Mouse (Mus musculus): Measurements from ENCODE around the gene Micu2. TPM values are rescaled to one million over a fixed set of nuclear protein-coding genes. Genes with fewer than 3 reads are reported as not detected.

Micu2 gene
- 19.2 and 30.1 TPM in 2 replicates for polyA plus RNA-seq (2012; rRNA removed)

DNA sequence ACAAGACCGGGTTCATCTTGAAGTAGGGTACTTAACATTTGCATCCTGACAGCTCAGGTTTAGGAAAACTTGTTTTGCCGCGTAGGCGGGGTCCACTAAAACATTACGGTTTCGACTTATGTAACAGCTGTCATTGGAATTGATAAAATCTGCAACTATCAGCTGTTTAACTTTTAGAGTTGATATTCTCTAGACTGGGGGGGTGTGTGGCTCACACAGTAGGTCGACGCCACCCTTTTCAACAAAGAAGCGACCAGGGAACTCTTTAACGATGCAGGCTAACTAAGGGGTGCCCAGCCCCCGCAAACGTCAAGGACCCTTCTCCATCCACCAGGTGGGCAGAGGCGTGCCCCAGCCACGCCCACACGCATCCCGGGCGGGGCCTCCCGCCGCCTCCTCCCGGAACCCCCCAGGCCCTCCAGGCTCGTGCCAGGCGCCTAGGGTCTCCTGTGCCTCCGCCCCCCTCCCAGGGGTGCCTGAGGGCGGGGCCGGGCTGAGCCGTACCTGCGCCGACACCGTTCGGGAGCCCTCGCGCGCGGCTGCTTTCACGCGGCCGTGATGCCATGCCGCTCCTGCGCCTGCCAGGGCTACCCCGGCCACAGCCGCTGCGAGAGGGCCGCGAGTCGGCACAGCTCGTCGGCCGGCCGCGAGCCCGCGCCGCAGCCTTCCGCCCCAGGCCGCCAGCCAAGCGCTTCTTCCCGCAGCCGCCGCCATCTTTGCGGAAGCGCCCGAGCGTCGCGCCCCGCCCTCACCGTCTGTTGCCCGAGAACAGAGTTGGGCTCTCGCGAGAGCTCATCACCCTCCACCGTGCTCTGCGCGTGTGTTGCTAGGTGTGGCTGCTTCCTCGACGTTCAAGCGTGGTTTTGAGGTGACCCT, at the start of gene Micu2:
Gene Micu2 (minus strand): TSS at position 737 of the 876 bp plus-strand sequence.
- WGBS: 2% methylated on average over 76 of the region's 76 CpGs
- DNase-seq (ENCODE audit: low read depth, low spot score): no peak

DNA sequence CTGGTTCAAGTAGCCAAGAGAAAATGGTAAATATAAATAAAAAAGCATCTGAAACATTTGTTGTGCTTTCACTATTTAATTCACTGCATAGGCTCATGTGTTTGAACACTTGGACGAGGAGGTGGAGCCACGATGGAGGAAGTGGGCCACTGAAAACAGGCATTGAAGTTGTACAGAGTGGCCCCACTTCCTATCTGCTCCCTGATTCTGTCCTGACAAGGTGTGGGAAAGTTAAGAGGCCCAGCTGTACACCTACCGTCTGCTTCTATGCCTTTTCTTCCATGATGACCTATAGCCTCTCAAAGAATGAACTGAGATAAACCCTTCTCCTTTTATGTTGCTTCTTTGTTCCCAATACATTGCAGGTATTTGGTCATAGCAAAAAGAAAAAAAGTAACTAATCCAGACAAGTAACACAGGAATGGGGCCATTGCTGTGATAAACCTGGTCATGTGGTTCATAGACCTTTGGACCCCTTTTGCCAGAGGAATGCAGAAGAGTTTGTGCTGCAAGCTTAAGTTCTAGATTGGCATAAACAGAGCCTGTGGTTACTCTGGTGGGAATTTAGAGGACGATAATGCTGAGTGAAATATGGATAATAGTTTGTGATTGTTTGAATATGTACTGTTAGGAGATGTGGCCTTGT, 47.7 kb upstream of the Micu2 start:
- 42% methylated on average over 4 of the region's 4 CpGs for WGBS
- no peak for DNase-seq (ENCODE audit: low read depth, low spot score)

DNA sequence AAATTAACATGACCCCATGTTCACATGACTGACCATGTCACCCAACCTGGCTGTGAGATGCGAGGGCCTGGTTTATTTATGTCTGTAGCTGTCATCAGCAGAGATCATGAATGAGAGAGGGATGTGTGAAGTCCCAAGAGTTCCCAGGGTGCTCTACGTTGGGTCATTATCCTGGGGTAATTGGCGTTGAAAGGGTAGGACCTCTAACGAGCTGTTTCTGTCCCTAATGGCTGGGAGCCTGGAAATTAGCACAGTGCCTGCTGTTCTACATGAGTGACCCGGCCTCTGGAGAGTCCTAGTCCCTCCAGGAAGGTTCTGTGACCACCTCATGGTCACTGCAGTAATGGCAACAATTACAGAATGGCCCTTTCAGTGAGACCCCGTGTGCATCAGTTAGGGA, 37.1 kb upstream of the Micu2 start:
- 68% methylated on average over 6 of the region's 6 CpGs for WGBS
- DNase-seq (ENCODE audit: low read depth, low spot score): no peak

DNA sequence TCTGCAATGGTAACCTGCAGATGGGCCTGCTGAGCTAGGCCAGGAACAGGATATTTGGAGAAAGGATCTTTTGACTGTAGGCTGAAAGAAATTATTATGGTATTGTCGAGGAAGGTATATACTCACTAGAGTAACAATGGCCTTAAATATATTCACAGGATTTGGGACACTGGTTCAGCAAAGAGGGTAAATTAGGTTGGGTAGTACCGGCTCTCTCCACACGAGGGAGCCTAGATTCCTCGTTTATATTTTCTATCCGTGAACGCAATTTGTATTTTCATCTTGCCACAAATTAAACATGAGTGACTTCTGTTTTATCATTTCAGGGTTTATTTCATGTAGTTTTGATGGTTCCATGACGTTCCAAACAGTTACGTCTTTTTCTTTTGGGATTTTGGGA, 35.5 kb upstream of the Micu2 start:
- DNase-seq (ENCODE audit: low read depth, low spot score): peak; percentile 11

DNA sequence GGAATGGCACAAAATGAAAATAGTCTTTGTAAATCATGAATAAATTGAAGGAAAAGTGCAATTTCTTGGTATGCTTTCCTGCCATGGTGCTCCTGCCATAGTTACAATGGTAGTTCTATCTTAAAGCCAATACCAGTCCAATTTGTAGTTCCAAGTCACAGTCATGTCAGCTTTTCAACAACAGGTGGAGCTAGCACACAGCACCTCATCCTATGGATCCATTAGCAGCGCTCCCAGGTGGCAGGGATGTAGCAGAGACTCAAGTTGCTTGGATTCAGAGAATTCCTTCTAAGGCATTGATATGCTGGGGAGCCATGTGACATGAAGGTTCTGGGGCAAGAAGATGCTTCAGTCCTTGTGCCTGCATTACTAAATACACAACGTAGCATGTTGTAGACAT, 19.8 kb upstream of the Micu2 start:
- WGBS: 36% methylated on average over 2 of the region's 2 CpGs
- DNase-seq (ENCODE audit: low read depth, low spot score): no peak

More for the DNA sequence above, 35.5 kb upstream of the Micu2 start:
- 8% methylated on average over 8 of the region's 8 CpGs for WGBS

DNA sequence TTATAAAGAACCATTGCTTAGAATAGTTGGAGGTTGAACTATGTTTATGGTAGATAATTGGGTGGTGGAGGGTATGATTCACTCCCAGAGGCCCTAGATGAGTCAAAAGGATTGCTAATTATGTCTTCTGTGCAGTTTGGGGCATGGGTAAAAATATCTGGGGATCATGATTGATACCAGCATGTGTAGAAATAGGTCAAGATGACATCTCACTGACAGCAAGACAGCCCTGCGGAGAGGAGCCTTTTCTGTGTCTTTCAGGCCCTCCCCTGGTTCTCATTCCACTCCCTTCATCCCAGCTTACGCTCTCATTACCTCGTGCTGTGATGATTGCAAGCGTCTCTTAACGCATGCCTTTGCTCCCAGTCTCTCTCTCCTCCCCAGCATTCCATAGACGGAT, 4.8 kb upstream of the Micu2 start:
- no peak for DNase-seq (ENCODE audit: low read depth, low spot score)
- 82% methylated on average over 6 of the region's 6 CpGs for WGBS

DNA sequence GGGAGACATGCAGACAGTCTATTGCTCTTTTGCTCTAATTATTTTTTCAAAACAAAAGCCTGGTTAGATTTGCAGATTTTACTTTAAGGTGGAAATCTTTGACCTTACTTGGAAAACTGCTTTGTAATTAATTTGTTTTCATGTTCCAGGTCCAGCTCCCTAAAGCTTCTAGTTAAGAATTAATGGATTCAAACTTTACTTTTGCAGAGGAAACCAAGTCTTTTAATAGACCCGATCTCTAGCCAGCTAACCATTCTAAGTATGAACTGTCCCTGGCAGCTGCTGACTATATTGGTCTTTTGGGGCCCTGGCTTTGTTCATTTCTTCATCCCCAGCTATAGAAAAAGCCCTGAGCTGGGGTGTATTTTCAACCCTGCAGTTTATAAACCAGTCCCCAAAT, 3.1 kb upstream of the Micu2 start:
- no peak for DNase-seq (ENCODE audit: low read depth, low spot score)
- WGBS: 70% methylated on average over 1 of the region's 1 CpGs

DNA sequence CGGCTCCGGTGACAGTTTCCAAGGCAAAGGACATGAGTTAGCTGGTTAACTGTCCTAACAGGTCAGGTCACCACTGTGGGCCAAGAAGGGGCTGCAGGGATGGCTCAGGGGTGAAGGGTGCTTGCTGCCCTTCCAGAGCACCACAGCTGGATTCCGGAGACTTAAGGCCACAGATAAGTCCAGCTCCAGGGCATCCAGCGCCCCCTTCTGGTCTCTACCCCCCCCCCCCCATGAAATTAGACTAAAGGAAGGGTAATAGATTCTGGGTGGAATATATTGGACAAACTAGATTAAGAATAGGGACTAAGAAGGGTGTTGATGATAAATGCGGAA, 306 bp upstream of the Micu2 start:
- no peak for DNase-seq (ENCODE audit: low read depth, low spot score)
- WGBS: 37% methylated on average over 5 of the region's 5 CpGs

DNA sequence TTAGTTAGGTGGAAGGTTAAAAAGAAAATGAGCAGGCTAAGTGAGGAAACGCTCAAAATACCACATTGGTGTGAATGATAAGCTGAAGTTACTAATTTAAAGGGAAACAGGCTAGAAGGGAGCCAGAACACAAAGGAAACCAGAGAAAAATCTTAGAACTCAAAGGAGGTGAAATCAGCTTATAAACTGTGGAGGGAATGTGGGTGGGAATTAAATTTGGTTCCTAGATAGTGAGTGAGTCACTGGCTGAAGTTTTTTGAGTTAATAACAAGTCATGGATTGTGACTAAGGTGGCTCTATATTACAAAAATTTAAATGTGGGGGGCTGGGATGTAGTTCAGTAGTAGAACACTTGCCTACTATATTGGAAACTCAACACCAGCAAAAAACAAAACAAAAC, 1.6 kb downstream of the Micu2 start:
- 18% methylated on average over 1 of the region's 1 CpGs for WGBS

DNA sequence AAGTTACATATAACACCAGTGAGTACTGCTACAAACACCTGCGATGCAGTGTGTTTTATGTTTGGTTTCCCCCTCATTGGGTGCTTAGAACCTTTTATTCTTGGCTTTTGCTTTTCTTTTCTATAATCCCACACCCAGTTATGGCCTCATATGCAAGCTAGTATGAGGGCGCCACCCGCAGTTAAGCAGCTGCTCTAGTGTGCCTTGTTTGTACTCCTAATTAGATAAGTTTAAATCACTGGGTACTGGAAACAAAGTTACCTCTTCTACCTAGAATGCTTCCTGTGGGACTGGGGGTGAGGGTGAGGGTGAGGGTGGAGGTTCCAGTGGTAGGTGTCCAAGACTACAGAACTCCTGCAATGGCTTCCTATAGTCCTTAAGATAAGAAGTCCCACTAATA, 2.9 kb downstream of the Micu2 start:
- no peak for DNase-seq (ENCODE audit: low read depth, low spot score)
- 38% methylated on average over 3 of the region's 3 CpGs for WGBS

More for the DNA sequence above, 1.6 kb downstream of the Micu2 start:
- no peak for DNase-seq (ENCODE audit: low read depth, low spot score)

DNA sequence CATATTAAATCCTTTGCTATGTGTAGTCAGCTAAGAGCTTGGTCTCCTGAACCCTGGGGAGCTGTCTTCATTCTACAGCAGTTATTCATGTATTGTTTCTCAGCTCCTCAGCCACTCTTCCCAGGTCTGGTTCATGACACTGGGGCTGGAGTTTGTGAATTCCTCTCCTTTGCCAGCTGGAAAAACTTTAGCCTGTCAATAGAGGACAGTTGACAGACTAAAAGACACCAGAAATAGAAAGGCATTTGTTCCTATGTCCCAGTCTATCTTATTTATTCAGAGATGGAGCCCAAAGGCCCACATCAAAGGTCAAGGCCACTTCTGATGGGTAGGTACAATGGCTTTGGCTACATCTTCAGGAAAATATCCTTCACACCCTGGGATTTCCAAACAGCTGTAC, 7.3 kb downstream of the Micu2 start:
- no peak for DNase-seq (ENCODE audit: low read depth, low spot score)

DNA sequence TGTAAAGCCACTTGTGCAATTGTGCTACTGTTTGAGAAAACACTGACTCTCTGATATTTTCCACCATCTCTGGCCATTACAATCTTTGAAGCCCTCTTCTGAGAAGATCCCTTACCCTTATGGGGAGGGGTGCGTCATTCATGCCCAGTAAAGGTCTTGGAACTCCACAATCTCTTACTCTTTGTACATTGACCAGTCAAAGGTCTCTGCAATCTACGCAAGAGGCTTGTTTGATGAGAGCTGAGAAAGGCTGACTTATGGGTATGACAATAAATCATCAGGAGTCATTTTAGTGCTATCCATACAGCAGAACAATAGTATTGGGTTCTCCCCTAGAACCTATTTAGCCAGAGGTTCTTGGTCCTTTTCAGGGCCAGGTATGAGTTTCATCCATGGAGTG, 9.9 kb downstream of the Micu2 start:
- WGBS: 72% methylated on average over 2 of the region's 2 CpGs
- no peak for DNase-seq (ENCODE audit: low read depth, low spot score)

DNA sequence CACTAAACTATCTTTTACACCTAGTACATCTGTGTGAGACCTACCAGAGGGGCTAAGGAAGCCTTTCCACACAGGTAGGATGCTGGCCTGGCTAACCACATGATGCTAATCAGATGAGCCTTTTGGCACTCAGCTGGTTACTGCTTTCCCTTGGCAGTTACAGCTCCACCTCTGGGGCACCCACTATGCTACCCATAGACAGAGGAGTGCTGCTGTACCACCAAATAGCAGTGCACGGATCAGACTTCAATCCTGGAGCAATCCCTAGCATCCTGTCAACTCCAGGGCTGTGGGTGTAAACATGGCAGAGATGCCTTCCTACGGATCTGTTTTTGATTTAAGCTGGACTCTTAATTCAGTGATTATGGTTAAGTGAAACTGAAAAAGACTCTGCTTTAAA, 13.3 kb downstream of the Micu2 start:
- DNase-seq (ENCODE audit: low read depth, low spot score): no peak
- WGBS: 86% methylated on average over 2 of the region's 2 CpGs

DNA sequence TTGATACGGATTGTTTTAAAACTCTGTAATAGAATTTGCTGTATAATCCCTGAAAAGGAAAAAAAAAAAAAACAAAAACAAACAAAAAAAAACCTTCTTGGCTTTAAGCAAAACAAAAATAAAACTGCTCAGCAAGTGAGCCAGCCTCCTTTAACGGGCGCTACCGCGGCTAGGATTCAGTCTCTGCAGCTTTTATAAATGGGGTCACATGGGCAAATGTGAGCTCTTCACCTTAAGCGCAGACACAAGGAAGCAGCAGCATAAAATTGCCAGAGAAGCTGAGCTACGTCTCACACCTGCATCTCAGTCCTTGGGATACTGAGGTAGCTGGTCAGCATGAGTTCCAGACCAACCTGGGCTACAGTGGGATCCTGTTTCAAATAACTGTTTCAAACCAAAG, 16.6 kb downstream of the Micu2 start:
- no peak for DNase-seq (ENCODE audit: low read depth, low spot score)
- WGBS: 82% methylated on average over 7 of the region's 7 CpGs

DNA sequence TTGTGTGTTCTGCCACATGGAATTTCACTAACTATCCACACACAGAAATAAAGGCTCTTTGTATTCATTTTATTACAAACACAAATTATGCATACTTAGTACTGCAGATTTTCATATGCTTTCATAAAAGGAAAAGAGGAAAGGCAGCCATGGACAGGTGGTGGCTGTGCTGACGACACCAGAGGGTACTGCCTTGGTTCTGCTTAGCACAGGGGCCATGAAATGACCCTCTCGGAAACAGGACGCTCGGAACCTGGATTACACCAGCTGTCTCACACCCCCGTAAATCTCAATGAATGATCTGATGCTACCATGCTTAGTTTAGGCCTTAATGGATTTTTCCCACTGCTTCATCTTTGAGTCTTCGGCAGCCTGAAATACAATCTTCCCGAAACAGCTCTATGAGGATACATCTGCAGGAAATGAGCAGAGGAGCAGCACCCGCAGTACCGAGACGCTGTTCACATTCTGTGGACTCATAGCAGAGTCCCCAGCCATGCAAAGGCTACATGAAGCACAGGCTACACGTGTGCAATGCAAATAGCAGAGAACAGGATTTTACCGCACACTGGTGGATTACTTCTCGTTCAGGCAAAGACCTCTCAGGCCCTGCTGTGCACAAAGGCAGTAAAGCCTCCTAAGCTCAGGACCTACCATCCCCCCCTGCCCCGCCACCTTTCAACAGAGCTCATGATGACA, 17.2 kb downstream of the Micu2 start:
- 76% methylated on average over 14 of the region's 14 CpGs for WGBS
- no peak for DNase-seq (ENCODE audit: low read depth, low spot score)

DNA sequence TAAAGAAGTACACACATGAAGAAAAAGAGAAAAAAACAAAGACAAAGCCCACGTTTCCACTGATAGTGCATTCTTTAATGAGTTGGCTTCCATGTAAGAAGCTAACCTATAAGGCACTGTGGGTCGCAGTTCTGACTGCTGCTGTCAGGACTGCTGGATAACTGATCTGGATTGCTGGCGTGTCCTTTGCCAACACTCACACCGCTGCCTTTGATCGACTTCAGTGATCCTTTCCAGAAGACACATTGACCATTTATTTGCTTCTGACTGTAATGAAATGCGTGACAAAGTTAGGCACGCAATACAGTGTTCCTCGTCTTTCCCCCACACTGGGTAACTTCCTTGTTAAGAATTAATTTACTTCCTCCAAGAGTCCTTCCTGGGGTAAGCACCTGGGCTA, 18.3 kb downstream of the Micu2 start:
- DNase-seq (ENCODE audit: low read depth, low spot score): no peak
- 42% methylated on average over 8 of the region's 8 CpGs for WGBS

DNA sequence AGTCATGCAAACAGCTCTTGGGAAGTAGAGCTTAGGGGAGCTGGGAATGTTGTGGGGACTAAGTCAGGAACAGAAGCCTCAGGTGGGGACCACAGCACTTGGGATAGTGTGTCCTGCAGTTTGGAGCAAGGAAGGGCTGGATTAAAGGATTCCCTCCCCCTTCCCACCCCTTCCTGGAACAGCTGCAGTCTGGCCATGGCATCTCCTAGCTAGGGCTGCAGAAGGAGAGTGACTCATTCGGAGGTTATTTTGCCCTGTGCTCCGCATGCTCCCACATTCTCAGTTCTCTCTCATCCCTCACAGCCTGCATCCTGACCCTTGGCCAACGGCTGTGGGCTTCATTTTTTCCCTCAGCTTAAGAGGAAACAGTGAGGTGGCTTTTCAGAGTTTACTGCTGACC, 18.9 kb downstream of the Micu2 start:
- 47% methylated on average over 3 of the region's 3 CpGs for WGBS

DNA sequence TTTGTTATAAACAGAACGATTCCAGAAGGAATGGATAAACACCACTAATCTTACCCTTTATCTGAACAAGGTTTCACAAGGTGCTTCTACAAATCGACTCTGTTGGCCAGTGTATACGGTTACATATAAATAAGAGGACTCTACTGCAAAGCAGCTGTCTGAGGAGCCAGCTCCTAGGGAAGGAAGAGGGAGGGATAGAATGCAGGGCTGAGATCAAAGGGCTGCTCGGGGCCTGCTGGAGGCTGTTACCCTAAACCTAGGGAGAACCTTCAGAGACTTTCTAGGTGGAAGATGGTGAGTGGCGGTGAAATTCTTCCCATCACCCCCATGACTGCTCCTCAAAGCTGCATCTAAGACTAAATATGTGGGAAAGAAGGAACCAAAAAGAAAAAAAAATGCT, 20.9 kb downstream of the Micu2 start:
- DNase-seq (ENCODE audit: low read depth, low spot score): no peak
- WGBS: 66% methylated on average over 5 of the region's 5 CpGs

More for the DNA sequence above, 18.9 kb downstream of the Micu2 start:
- DNase-seq (ENCODE audit: low read depth, low spot score): no peak

DNA sequence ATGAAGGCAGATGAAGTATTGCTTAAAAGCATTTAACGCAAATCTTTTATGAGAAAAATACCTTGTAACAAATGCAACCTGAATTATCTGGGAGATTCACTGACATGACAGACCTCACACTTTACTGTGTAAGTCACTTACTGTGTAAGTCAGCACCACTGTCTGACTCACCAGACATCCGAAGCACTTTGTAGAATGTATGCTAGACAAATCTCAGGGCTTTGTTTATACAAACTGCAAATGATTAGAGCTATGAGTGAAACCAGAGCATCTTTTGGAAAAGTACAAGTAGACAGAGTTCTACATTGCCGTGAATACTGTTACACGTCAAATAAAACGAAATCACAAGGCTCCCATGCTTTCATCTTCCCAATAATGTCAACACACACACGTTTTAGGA, 23.4 kb downstream of the Micu2 start:
- DNase-seq (ENCODE audit: low read depth, low spot score): no peak
- 59% methylated on average over 6 of the region's 6 CpGs for whole genome bisulfite sequencing

DNA sequence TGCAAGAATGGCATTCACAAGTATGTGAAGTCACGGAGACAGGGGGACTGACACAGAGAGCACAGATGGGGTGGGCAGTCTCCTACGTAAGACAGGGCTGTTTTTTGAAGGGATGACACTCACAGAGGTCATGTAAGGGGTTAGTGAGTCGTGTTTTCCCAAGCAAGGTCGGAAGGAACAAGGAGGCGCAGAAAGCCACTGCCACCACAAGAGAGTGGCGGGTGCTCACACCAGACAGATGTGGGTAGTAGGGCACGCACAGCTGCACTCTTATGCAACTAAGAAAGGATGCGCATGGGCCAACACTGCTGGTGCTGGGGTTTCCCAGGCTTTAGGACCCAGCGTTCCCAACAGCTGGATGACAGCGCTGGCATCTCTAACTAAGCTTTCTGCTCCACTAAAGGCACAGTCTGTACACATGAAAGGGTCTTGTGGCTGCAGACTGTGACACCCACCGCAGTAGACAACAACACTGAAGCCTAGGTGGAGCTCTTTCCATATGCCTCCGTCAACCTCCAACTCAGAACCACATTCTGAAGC, 27.0 kb downstream of the Micu2 start:
- DNase-seq (ENCODE audit: low read depth, low spot score): no peak

DNA sequence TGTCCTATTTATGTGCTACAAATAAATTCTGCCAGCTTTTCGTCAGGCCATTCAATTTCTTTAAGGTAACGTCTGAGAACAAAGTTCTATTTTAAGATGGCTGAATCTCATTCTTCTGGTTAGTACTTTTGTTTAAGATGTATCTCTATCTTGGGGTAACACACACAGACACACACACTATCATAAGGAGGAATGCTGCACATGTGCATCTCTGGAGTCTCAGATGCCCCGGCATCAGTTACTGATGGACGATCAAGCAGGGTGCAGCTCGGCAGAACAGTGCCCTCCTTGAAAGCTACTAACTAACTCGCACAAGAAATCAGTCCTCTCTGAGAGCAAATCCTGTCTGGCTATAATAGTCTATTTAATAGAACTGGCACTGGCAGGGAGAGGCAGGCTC, 30.2 kb downstream of the Micu2 start:
- 91% methylated on average over 6 of the region's 6 CpGs for WGBS
- DNase-seq (ENCODE audit: low read depth, low spot score): no peak

More for the DNA sequence above, 27.0 kb downstream of the Micu2 start:
- WGBS: 85% methylated on average over 12 of the region's 12 CpGs
